Mouse (Mus musculus): ENCODE results near the gene Tppp.

- TF ChIP-seq CTCF (IDR thresholded peaks at IDR 0.05; ENCODE audit: control insufficient read depth, insufficient read depth, insufficient replicate concordance, low read depth, low read length) (no peak), POLR2A (IDR thresholded peaks at IDR 0.05; ENCODE audit: control insufficient read depth, low read depth, low read length) (no peak)
Measured at GRCm38 (mm10) chr13:73990325-73990724, 18.9 kb upstream of the Tppp start.
